Mouse (Mus musculus): ENCODE measurements around the gene Mycbp2.

The Mycbp2 gene

DNA sequence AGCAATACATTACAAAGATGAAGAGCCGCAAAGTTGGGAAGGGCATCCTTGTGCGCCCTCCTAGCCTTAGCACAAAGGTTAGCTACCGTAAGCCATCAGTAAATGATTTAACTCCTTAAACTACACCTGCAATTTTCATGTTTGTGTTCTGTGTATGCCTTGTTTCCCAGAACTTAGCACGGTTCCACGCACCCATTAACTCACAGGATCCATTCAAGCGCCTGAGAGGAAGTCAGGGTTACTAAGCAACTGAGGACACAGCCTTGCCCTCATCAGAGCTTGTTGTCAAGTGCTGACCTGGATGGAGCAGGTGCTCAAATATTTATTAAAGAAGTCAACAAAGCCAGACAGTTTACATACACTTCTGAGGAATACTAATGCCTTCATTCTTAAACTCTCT lies 244.4 kb downstream of the Mycbp2 start:
- DNase-seq (ENCODE audit: low spot score): no peak

GRCm38 (mm10) chr14:103101171-103101570 lies 245.4 kb downstream of the Mycbp2 start:
- no peak for DNase-seq (ENCODE audit: low spot score)

DNA sequence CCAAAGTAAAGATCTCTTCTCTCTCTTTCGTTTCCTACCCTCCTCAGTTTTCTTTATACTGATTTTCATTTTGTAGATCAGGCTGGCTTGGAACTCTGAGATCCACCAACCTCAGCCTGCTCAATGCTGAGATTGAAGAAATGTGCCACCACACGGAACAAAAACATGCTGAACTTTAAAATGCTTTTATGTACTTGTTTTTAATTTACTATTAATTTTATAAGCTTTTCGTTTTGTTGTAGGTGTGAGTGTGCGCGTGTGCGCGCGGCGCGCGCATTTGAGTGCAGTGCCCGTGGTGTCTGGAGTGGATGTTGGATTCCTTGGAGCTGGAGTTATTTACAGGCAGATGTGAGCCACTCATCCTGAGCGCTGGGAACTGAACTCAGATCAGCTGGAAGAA lies 246.3 kb downstream of the Mycbp2 start:
- no peak for DNase-seq (ENCODE audit: low spot score)

DNA sequence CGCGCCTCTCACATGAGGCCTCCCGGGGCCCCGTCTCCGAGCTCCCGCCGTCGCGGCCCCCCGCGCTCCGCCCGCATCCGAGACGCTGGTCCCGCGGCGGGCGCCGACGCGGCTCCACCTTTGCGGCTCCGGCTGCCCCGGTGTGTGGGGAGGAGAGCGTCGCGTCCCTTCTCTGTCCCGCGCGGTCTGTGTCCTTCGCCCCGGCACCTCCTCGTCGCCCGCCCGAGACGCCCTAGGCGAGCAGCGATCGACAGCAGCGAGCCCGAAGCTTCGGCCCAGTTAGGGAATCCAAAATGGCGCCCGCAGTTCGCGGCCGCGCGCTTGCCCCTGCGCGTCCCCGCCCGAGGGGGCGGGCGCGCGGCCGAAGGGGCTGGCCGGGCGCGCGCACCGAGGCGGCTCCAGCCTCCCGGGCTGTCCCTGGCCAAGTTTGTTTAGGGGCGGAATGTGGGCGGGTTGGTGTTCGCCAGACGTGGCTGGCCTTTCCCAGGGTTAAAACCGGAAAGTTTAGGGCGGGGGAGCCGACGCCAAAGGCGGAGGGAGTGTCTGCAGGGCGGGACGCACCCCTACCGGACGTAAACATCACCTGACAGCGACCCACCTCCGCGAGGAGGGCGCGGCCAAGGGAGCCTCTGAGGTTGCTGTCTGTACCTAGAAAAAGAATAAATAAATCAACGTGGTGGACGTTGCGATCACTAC lies 247.2 kb downstream of the Mycbp2 start, which contains the start of gene Fbxl3:
Gene Fbxl3, minus strand, starts transcription at position 329 of the 696 bp plus-strand sequence.
- peak; percentile 70 for DNase-seq (ENCODE audit: low spot score)

DNA sequence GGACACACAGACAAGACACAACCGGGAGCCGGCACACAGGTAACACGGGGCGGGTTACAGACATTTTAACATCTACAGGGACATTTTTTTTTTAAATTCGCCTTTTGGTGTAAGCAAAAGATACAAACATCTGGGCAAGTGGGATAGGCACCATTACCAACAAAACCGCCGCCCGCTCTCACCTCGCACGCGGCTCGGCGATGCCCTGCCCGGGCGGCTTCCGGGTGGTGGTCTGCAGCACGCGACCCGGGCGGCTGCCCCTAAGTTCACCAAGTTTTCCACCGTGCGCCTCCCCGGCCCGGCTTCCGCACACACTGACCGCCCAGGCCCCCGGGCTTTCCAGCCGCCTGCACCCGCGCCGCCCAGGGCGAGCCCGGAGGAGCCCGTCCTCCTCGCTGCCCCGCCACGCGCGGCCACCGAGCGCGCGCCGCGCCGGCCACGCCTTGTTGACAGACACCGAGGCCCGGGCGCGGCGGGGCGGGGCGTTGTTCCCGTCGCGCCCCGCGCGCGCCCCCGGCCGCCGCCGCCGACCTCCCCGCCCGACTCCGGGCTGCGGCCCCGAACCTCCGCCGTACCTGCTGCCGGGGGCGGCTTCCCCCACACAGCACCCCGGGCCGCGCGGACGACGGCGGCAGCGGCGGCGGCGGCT lies 247.9 kb downstream of the Mycbp2 start:
- peak; percentile 73 for DNase-seq (ENCODE audit: low spot score)

DNA sequence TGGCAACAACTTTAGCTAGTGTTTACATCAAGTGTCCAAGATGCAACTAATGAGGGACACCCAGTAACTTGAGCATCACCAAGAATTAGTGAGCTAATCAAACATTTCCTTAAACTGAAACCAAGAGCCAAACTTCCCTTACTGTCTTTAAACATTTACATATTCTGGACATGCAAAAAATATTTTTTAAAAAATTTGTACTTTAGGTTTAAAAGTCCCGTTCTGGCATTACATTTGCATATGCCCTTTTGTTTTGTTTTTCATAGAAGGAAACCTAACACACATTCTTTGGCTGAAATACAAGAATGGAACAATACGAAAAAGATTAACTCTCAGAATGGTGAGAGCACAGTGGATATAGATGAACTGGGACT lies 248.4 kb downstream of the Mycbp2 start:
- DNase-seq (ENCODE audit: low spot score): no peak

DNA sequence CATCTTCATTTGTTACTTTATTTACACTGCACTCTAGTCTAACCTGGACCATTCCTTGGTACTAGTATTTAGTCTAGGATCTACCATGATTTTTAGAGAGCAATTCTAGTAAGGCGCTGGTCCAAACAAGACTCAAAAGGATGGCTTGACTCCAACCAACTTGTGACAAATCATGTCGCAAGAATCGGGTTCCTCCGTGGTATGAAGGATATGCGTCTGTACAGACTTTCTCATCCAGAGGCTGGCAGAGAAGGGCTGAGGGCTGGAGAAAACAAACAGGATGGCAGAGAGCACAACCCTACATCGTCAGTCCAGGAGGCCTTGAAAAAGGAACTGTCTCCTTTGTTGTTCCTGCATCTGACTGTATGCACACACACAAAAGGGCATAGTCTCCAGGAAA lies 250.0 kb downstream of the Mycbp2 start:
- no peak for DNase-seq (ENCODE audit: low spot score)

DNA sequence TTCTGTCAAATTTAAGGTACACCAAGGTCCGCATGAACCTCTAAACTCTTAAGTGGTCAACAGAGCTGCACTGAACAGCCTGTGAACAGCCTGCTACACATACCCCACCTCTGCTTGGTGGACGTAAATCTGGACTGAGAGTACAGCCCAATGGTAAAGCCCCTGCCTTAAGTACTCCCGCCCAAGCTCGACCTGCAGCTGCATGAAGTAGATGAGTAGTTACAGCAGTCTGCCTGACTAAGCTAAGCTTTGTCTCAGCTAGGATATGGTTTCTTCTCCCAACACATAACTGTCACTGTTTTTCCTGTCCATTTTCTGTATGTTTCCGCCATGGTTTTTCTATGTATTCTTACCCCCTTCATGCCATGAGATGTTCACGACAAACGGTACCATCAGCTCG lies 250.8 kb downstream of the Mycbp2 start:
- DNase-seq (ENCODE audit: low spot score): no peak

DNA sequence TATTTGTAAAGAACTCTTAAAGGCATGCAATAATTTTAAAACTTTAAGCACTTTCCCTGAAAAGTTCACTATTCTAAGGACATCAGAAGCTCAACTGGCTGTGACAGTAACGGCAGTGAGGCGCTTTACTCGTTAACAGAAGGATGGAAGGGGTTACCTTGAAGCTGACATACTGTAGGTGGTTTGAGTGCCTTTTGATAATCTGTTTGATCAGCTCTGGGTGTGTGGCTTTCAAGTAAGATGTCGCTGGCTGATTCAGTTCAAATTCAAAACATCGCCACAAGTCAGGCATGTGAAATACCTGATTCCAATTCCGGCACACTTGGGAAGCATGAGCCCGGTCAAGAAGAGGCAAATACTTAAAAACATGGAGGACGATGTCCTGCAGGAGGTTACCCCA lies 251.6 kb downstream of the Mycbp2 start:
- no peak for DNase-seq (ENCODE audit: low spot score)

DNA sequence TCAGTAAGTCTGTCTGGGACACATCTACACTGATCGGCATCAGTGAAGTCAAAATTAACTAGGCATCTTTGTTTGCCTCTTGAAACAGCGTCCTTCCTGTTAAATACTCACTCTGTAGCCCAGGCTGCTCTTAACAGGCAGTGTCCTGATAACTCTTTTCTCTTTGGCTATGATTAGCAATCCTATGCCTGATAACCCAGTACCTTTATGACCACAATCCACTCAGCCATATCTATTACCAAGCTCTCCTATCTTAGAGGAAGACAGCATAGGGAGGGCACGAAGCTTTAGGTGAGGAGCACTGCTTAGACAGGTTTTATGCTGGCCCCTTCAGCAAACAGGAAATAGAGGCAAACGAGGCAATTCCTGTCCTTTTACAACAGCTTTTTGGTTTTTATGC lies 252.9 kb downstream of the Mycbp2 start:
- no peak for DNase-seq (ENCODE audit: low spot score)

- DNase-seq (ENCODE audit: low spot score): no peak
These were observed 253.4 kb downstream of the Mycbp2 start for GRCm38 (mm10) chr14:103093236-103093635.

DNA sequence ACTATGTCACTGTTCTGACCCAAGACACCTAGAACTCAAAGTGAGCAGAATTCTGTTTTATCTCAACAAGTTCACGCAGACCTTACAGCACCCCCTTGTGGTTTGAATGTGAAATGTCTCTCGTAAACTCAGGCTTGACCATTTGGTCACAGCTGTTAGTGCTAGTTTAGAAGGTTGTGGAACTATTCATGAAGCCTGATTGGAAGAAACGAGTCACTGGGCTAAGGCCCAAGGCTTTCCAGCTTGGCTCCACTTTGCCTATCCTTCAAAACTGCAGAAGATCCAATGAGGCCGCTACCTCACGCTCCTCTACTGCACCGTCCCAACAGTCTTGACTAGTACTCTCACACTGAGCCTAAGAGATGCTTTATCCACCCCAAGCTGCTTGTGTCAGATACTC lies 258.0 kb downstream of the Mycbp2 start:
- no peak for DNase-seq (ENCODE audit: low spot score)

DNA sequence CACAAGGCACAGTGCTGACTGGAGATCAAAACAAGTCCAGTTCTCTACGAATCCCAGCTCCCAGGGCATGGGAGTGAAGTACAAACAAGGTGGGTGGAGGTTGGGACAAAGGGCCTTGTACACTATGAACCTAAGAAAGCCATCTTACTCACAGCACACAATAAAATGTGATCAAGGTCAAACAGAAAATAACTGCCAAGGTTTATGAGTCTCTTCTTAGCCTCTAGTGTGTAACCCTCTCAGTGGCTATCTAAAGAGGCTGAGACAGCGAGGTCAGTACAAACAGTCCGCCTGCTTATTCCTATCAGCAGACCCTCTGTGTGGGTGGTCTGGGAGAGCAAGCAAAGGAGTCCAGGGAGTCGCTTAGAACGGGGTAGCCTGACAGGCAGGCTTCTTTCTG lies 258.8 kb downstream of the Mycbp2 start:
- DNase-seq (ENCODE audit: low spot score): no peak

DNA sequence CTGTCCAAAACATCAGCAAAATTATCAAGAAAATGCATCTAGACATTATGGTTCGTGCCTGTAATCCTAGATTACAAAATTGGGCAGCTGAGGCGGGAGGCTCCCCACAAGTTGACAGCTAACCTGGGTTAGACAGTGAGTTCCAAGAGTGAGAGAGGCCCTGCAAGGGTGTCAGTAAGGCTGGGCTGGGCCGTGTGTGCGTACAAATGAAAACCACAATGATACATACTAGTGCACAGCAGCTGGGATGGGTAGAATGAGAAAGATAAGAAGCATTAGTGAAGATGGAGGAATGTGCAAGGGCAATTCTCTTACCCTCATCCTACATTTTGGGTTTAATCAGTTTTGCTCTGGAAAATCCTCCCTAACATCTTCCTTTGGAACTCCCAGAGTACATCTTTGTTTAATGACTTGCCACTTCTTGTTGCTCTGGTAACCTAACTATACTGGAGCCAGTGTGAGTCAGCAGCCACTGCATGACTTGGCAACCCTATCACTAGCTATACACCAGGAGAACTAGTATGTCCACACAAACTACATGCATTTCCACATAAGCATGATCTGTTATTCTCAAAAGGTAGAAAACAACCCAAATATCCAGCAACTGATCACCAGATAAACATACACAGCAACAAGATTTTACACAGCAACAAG lies 259.8 kb downstream of the Mycbp2 start:
- no peak for DNase-seq (ENCODE audit: low spot score)

DNA sequence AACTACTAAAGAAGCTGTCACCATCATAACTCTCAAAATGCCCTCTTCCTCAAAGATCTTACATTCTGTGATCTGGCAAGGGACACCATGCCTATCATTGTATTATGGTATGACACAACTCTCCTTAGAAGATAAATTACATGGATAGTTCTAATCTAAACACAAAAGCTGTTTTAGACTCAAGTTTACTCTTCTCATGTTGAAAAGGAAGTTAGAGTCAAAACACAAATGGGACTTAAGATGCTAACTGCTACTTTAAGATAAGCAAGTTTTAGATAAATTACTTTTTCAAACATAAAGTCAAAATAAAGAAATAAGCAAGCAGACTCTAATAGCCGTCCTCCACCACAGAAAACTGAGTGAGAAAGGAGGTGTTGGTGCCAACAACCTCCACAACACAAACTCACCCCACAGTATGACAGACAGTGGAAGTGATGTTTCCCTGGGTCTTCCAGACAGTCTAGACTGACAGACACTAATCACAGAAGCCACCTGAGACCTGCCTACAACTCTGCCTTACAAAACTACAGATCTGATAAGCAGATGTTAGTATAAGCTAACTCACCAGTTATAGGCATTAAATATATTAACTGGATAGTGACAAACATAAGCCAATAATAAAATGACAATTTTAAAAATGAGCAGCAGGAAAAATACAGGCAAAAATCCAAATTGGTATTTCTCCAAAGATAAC lies 260.6 kb downstream of the Mycbp2 start:
- DNase-seq (ENCODE audit: low spot score): no peak

DNA sequence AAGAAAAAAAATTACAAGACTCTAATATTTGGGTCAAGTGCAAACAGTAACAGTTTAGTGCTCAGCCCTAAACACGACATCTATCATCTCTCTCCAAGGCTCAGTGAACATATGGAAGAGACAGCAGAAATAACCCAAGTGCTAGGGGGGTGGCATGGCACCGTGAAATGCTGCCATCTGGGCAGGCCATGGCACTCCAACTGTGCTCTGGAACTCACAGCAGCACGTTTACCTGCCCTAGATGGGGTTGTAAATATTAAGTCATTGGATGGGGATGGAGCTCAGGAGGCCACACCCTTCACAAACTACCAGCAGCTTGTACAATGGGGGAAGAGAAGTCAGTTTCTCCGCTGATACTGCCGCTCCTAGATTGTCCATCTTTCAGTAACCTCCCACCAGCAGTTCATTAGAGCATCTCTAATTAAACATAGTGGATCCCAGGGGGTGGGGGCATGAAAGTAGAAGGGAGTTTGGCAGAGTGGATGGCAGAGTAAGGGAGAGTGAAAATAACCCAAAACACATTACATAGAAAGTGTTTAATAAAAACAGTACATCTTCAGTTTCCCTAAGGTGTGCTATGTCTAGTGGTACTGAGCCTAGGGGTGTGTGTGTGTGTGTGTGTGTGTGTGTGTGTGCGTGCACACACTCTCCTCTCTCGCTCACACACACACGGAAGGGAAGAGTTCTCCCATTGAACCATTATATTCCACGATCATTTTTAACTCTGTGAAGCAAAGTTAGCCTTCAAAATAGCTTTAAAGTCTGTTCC lies 267.2 kb downstream of the Mycbp2 start:
- DNase-seq (ENCODE audit: low spot score): no peak

DNA sequence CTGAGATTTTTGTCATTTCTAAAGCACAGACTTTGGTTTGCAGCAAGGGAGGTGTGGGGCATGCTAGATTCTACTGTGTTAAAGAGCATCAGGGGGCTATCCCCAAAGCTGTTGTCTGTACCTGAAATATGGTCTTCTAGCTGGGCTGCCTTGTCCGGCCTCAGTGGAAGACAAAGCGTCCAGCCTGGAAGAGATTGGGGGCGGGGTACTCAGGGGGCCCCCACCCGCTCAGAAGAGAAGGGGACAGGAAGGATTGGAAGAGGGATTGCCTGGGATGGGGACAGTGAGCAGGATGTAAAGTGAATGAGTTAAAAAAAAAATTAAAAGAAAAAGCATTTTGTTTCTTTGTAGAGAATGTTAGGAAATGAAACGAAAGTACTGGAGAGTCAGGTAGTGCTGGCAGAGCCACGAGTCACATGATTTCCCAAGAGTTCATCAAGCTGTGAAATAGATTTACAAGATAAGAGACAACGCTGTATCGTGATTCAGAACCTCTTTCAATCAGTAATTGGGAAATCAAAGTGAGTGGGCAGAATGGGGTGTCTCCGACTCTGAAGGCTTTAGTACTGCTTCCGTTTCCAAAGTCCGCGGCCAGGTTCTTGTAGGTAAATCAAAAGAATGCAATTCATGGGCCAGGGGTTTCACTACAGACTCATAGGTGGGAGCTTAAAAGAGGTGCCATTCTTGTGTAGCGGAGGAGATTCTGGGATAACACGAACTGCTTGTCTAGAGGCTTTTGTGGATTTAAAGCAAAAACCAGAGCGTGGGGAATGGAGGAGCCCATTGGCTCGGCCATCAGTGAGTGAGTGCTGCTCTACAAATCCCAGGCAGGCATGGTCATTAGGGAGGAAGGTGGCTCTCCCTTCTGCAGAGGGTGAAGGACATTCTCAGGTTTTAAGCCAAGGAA lies 268.4 kb downstream of the Mycbp2 start:
- DNase-seq (ENCODE audit: low spot score): no peak

GRCm38 (mm10) chr14:103077272-103078005 lies 269.2 kb downstream of the Mycbp2 start:
- DNase-seq (ENCODE audit: low spot score): no peak

- no peak for DNase-seq (ENCODE audit: low spot score)
These were observed 271.4 kb downstream of the Mycbp2 start for GRCm38 (mm10) chr14:103075166-103075565.

DNA sequence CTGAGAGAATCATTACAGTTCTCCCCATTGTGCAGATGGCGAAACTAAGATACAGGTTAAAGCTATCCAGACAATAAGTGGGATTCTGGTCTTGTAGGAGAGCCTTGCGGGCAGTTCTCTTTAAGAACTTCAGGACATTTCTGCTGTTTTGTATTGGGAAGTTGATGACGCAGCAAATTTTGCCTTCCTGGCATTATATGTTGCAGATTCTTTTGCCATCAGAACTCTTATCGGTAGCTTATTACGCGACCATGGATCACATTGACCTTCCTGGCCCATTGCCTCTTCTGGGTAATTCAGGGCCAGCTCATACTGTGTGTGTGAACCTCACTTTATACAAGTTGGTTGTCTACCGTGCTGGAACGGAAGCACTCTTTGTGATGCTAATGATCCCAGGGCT lies 272.8 kb downstream of the Mycbp2 start:
- DNase-seq (ENCODE audit: low spot score): no peak

Measured in left cerebral cortex, adult 11 months (tissue).